Mouse (Mus musculus): ENCODE data around the gene Ndnf. TPM values are rescaled to one million over a fixed set of nuclear protein-coding genes. Genes with fewer than 3 reads are reported as not detected.

Ndnf gene
- polyA plus RNA-seq (2015; fragmentation: Nextera tagmentation; extraction: Ambion mirVana) = 33.7 and 61.1 TPM in 2 replicates

DNA sequence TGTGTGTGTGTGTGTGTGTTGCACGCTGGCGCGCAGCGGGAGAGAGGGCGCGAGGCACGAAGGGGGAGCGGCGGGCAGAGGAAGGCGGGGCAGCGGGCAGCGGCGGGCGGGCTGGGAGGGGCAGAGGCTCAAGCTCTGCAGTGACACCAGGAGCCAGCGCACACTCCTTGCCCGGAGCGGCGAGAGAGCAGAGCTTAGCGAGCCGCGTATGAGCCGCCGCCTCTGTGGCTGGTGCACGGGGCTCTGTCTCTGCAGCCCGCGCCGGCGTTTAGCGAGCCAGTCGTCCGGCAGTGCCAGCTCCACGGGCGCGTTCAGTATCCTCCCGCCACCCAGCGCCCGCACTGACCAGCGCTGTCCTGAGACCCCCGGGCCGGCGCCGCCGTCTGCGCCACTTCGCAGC, at the start of gene Ndnf:
Ndnf (plus strand) TSS at position 140 of the 400 bp plus-strand sequence.
- Histone ChIP-seq H3K27ac (ENCODE audit: low read length) (peak within 1 kb of the TSS; percentile 68), H3K9ac (replicated peaks; ENCODE audit: low read depth) (peak within 1 kb of the TSS; percentile 44), H3K4me1 (ENCODE audit: insufficient read depth, low read depth, low read length) (no peaks in the 10 kb centered on the region), H3K27me3 (replicated peaks; ENCODE audit: insufficient read depth, low read length) (no peaks in the 10 kb centered on the region), H3K4me2 (replicated peaks; ENCODE audit: low read depth, low read length) (peak within 1 kb of the TSS; percentile 87), H3K4me3 (ENCODE audit: low read depth, low read length) (peak within 1 kb of the TSS; percentile 65), H3K9me3 (ENCODE audit: low read length) (no peaks in the 10 kb centered on the region), H3K36me3 (ENCODE audit: insufficient read depth, low read length) (no peaks in the 10 kb centered on the region)
- DNase-seq (ENCODE audit: low spot score) (peak; percentile 90), ATAC-seq (peak; percentile 95)
- 0% methylated on average over 13 of the region's 45 CpGs for WGBS
- no peak for TF ChIP-seq CTCF (IDR thresholded peaks at IDR 0.05)
- TF ChIP-seq EP300 (IDR thresholded peaks at IDR 0.05) = no peak

DNA sequence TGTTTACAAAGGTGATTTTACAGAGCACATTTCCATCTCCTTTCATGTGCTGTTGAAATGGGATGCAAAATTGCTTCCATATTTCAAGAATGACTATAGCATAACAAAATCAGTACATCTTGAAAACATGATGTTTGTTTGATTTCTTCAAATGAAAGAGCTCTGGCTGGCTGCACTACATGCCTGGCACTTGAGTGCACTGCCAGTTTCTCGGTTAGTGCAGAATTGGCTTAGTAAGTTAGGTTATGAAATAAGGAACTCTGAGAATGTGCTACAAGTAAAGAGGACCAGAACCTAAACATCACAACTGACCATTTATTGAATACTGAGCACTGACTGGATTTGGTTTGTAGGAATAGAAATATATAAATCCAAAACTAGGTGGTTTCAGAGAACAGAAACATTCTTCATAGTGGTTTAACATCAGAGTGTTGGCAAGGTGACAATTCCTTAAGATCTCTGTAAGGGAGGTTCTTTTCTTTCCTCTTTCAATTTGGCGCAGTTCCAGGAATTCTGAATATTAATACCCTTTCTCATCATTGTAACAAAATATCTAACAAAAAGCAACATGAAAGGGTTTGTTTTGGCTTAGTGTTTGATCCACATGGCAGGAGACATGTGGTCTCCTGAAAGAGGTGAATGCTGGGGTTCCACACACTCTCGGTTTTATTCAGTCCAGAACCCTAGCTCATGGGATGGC, 48.2 kb upstream of the Ndnf start:
- H3K36me3 ChIP-seq (ENCODE audit: insufficient read depth, low read length) = no peaks in the 10 kb centered on the region
- H3K4me3 ChIP-seq (ENCODE audit: low read depth, low read length) = no peak overlapping the region
- no peak overlapping the region for H3K4me2 ChIP-seq (replicated peaks; ENCODE audit: low read depth, low read length)
- H3K9ac ChIP-seq (replicated peaks; ENCODE audit: low read depth) = no peak overlapping the region
- peak; percentile 63 for DNase-seq (ENCODE audit: low spot score)
- no peaks in the 10 kb centered on the region for H3K27me3 ChIP-seq (replicated peaks; ENCODE audit: insufficient read depth, low read length)
- no peaks in the 10 kb centered on the region for H3K4me1 ChIP-seq (ENCODE audit: insufficient read depth, low read depth, low read length)
- peak; percentile 48; the same call in 1 of the 2 replicates for ATAC-seq
- TF ChIP-seq CTCF (IDR thresholded peaks at IDR 0.05) (no peak), EP300 (IDR thresholded peaks at IDR 0.05) (peak; percentile 65)
- H3K9me3 ChIP-seq (ENCODE audit: low read length) = no peaks in the 10 kb centered on the region
- H3K27ac ChIP-seq (ENCODE audit: low read length) = no peak overlapping the region
- WGBS = 48% methylated on average over 3 of the region's 3 CpGs

DNA sequence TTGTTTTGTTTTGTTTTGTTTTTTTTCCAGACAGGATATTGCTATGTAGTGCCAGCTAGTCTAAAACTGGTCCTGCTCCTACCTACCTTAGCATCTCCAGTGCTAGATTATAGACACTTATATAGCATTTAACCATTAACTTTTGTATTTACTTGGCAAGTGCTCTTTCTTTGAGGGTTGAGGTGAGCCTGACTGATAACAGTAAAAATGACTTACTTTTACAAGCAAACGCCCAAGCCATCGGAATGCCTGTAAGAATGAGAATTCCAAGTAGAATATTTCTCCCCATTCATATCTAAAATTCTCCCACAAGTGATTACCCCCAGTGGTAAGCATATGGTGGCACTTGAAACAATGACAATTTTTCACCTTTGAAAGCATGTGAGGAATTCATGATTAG, 40.8 kb upstream of the Ndnf start:
- TF ChIP-seq CTCF (IDR thresholded peaks at IDR 0.05) (no peak), EP300 (IDR thresholded peaks at IDR 0.05) (peak; percentile 90)
- no peak overlapping the region for H3K9ac ChIP-seq (replicated peaks; ENCODE audit: low read depth)
- H3K27ac ChIP-seq (ENCODE audit: low read length) = no peak overlapping the region
- DNase-seq (ENCODE audit: low spot score) (peak; percentile 32), ATAC-seq (peak; percentile 30; the same call in 1 of the 2 replicates)
- no peak overlapping the region for H3K4me2 ChIP-seq (replicated peaks; ENCODE audit: low read depth, low read length)
- 41% methylated on average over 2 of the region's 2 CpGs for WGBS
- no peaks in the 10 kb centered on the region for H3K27me3 ChIP-seq (replicated peaks; ENCODE audit: insufficient read depth, low read length)
- H3K4me1 ChIP-seq (ENCODE audit: insufficient read depth, low read depth, low read length) = no peaks in the 10 kb centered on the region
- no peak overlapping the region for H3K4me3 ChIP-seq (ENCODE audit: low read depth, low read length)
- no peaks in the 10 kb centered on the region for H3K36me3 ChIP-seq (ENCODE audit: insufficient read depth, low read length)
- H3K9me3 ChIP-seq (ENCODE audit: low read length) = no peaks in the 10 kb centered on the region

DNA sequence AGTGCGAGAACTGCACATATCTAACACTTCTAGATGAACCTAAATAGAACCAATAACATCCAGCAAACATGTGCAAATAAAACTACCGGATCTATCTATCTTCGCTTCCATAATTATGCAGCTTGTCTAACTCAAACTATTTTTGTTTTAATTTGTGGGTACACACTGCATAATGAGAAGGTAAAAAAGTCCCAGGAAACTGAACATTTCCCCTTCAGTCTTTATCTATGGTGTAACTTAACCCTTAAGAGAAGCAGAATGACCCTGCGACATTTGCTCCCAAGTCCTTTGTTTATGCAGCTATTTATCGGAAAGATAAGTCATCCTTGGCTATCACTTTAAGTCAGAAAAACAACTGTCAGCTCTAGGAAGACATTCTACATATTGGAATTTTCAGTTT, 39.2 kb upstream of the Ndnf start:
- no peak for TF ChIP-seq CTCF (IDR thresholded peaks at IDR 0.05)
- no peak for TF ChIP-seq EP300 (IDR thresholded peaks at IDR 0.05)
- Histone ChIP-seq H3K4me2 (replicated peaks; ENCODE audit: low read depth, low read length) (no peak overlapping the region), H3K27ac (ENCODE audit: low read length) (no peak overlapping the region), H3K4me1 (ENCODE audit: insufficient read depth, low read depth, low read length) (no peaks in the 10 kb centered on the region), H3K9ac (replicated peaks; ENCODE audit: low read depth) (no peak overlapping the region), H3K27me3 (replicated peaks; ENCODE audit: insufficient read depth, low read length) (no peaks in the 10 kb centered on the region), H3K36me3 (ENCODE audit: insufficient read depth, low read length) (no peaks in the 10 kb centered on the region), H3K4me3 (ENCODE audit: low read depth, low read length) (no peak overlapping the region), H3K9me3 (ENCODE audit: low read length) (no peaks in the 10 kb centered on the region)
- no peak for DNase-seq (ENCODE audit: low spot score)
- WGBS = 49% methylated on average over 5 of the region's 5 CpGs
- no peak for ATAC-seq

DNA sequence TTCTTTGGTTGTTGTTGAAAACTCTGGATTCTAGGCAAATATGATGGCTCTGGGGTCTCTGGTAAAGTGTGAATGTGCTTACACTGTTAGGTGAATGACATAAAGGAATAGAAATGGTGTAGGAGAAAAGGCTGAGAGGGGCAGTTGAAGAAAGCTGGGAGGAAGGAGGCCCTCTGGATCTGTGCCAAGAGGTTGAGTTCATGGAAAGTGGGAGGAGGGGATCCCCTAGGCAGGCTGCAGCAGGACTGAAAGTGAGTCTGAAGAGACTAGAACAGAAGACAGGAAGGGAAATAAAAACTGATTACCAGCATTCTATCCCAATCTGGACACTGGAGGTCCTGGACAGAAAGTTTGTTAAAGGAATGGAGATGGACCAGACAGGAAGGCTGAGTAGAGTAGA, 29.0 kb upstream of the Ndnf start:
- no peak for DNase-seq (ENCODE audit: low spot score)
- H3K4me1 ChIP-seq (ENCODE audit: insufficient read depth, low read depth, low read length) = no peaks in the 10 kb centered on the region
- no peak overlapping the region for H3K4me2 ChIP-seq (replicated peaks; ENCODE audit: low read depth, low read length)
- 0 out of 2 replicates have a peak, but pooled peaks cover 6% of the 10 kb centered on the region for H3K9me3 ChIP-seq (ENCODE audit: low read length)
- H3K27ac ChIP-seq (ENCODE audit: low read length) = no peak overlapping the region
- H3K36me3 ChIP-seq (ENCODE audit: insufficient read depth, low read length) = no peaks in the 10 kb centered on the region
- no peak overlapping the region for H3K9ac ChIP-seq (replicated peaks; ENCODE audit: low read depth)
- TF ChIP-seq EP300 (IDR thresholded peaks at IDR 0.05) (no peak), CTCF (IDR thresholded peaks at IDR 0.05) (no peak)
- no peak for ATAC-seq
- H3K4me3 ChIP-seq (ENCODE audit: low read depth, low read length) = no peak overlapping the region
- no peaks in the 10 kb centered on the region for H3K27me3 ChIP-seq (replicated peaks; ENCODE audit: insufficient read depth, low read length)

DNA sequence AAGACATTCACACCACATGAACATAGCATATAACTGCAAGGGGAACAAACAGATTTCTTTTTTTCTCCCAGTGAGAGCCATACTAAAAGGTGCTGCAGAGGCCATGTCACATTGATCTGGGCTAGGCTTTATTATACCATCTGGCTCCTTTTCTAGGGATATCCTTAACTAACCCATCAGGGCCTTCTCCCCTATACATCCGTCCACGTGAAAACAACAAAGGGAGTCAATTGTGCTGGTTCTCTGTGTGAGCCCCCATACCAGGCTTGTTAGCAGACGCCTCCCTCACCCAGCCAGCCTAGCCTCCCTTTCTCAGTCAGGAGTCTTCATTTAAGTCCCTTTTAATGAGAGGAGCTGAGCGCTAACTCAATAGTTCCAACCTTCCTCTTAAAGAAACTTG, 27.3 kb upstream of the Ndnf start:
- no peak overlapping the region for H3K27ac ChIP-seq (ENCODE audit: low read length)
- no peaks in the 10 kb centered on the region for H3K36me3 ChIP-seq (ENCODE audit: insufficient read depth, low read length)
- no peaks in the 10 kb centered on the region for H3K4me1 ChIP-seq (ENCODE audit: insufficient read depth, low read depth, low read length)
- ATAC-seq (no peak), DNase-seq (ENCODE audit: low spot score) (no peak)
- H3K27me3 ChIP-seq (replicated peaks; ENCODE audit: insufficient read depth, low read length) = no peaks in the 10 kb centered on the region
- 55% methylated on average over 4 of the region's 4 CpGs for WGBS
- no peak overlapping the region for H3K4me3 ChIP-seq (ENCODE audit: low read depth, low read length)
- TF ChIP-seq EP300 (IDR thresholded peaks at IDR 0.05) = no peak
- no peak for TF ChIP-seq CTCF (IDR thresholded peaks at IDR 0.05)
- no peak overlapping the region for H3K4me2 ChIP-seq (replicated peaks; ENCODE audit: low read depth, low read length)
- H3K9me3 ChIP-seq (ENCODE audit: low read length) = no peaks in the 10 kb centered on the region
- H3K9ac ChIP-seq (replicated peaks; ENCODE audit: low read depth) = no peak overlapping the region

Measured in lung, postnatal 0 days (tissue).